Mouse (Mus musculus) cerebellum, postnatal 25 days (tissue): ENCODE results near the gene Fkbp9.
"Not testable (repeated sequence)": the region's sequence is repeated elsewhere in the genome, so short reads cannot be mapped to it uniquely, and the experiment has no call there.

Source experiments
- DNase-seq, 2 experiments: peaks; one replicate each; pipeline ENCODE4 v3.0.0; 2021; ENCODE audit warnings: mixed read lengths in 2 of 2

The Fkbp9 gene

GRCm38 (mm10) chr6:56843229-56843628 is 11.4 kb downstream of the Fkbp9 start:
- DNase-seq, result peak in 1 of 2 experiments; percentile 6

GRCm38 (mm10) chr6:56844365-56844764 is 12.5 kb downstream of the Fkbp9 start:
- no peak for DNase-seq

- no peak for DNase-seq
Measured at GRCm38 (mm10) chr6:56848974-56849373, 17.1 kb downstream of the Fkbp9 start.

- DNase-seq, result no peak
Measured at GRCm38 (mm10) chr6:56850315-56850714, 18.5 kb downstream of the Fkbp9 start.

- DNase-seq, result no peak
Measured at GRCm38 (mm10) chr6:56854803-56855202, 22.9 kb downstream of the Fkbp9 start.

- DNase-seq, result no peak
Measured at GRCm38 (mm10) chr6:56856748-56857147, 24.9 kb downstream of the Fkbp9 start.

GRCm38 (mm10) chr6:56860205-56860848 is 28.5 kb downstream of the Fkbp9 start:
- no peak for DNase-seq

GRCm38 (mm10) chr6:56866899-56867298 is 35.0 kb downstream of the Fkbp9 start:
- not testable (repeated sequence) for DNase-seq

GRCm38 (mm10) chr6:56868565-56868964 is 36.7 kb downstream of the Fkbp9 start:
- DNase-seq, result no peak

GRCm38 (mm10) chr6:56870027-56870426 is 38.2 kb downstream of the Fkbp9 start:
- DNase-seq, result no peak

GRCm38 (mm10) chr6:56876870-56877269 is 45.0 kb downstream of the Fkbp9 start:
- DNase-seq, result no peak

GRCm38 (mm10) chr6:56877985-56878384 is 46.1 kb downstream of the Fkbp9 start:
- no peak for DNase-seq

- DNase-seq, result no peak
Measured at GRCm38 (mm10) chr6:56879352-56879955, 47.6 kb downstream of the Fkbp9 start.

- DNase-seq, result peak; percentile 36 to 43
Measured at GRCm38 (mm10) chr6:56888561-56888960, 56.7 kb downstream of the Fkbp9 start.

- no peak for DNase-seq
Measured at GRCm38 (mm10) chr6:56890762-56891161, 58.9 kb downstream of the Fkbp9 start.

GRCm38 (mm10) chr6:56899601-56900000 is 67.7 kb downstream of the Fkbp9 start:
- DNase-seq, result no peak

GRCm38 (mm10) chr6:56901336-56901735 is 69.5 kb downstream of the Fkbp9 start:
- DNase-seq, result no peak

GRCm38 (mm10) chr6:56901824-56902386 is 70.0 kb downstream of the Fkbp9 start:
- peak in 1 of 2 experiments; percentile 24 for DNase-seq

GRCm38 (mm10) chr6:56902606-56903520 is 71.0 kb downstream of the Fkbp9 start:
- no peak for DNase-seq

GRCm38 (mm10) chr6:56903831-56904230 is 72.0 kb downstream of the Fkbp9 start:
- DNase-seq, result no peak

- DNase-seq, result no peak
Measured at GRCm38 (mm10) chr6:56904330-56904729, 72.5 kb downstream of the Fkbp9 start.

- no peak for DNase-seq
Measured at GRCm38 (mm10) chr6:56904982-56905381, 73.1 kb downstream of the Fkbp9 start.

GRCm38 (mm10) chr6:56905486-56905885 is 73.6 kb downstream of the Fkbp9 start:
- DNase-seq, result no peak
